20 mouse cellular contexts compared by ENCODE assay signal in the genomic region with DNA sequence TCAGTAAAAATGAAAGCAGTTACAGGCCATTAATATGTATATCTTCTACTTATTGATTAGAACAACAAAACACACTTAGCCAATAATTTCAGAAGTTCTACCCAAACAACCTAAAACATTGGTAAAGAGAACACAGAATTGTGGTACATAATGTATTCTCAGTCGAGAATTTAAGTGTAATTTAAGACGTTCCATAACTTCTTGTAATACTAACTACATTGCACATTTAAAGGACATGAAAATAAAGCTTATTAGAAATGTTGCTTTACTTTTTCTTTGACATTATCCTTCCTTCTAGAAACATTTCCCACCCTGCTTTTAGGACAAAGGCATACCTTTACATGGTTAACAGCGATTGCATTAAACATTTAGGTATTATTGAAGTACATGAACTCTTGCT. TPM values are rescaled to one million over a fixed set of nuclear protein-coding genes. Genes with fewer than 3 reads are reported as not detected.
DNase-seq lines count a peak whose midpoint lies in the region; ATAC-seq and TF ChIP-seq lines count a peak whose summit lies in the region.
"Had no signal": no experiment of that assay in that cellular context is flagged by ENCODE, and none has a peak within 500 bp of the region (broad histone marks: within the 10 kb centered on the region; RNA-seq: fewer than 3 reads in every experiment).

No protein-coding gene starts in this region.

- no peak overlapping the region for H3K4me2 ChIP-seq in embryonic facial prominence, embryonic 14.5 days (ENCODE audit: low read depth, low read length)
- H3K4me2 ChIP-seq in midbrain, embryonic 11.5 days = no peak overlapping the region
- H3K4me2 ChIP-seq in midbrain, embryonic 13.5 days (replicated peaks) = no peak overlapping the region
- peak overlapping the region; percentile 62 for H3K4me2 ChIP-seq in myocyte (ENCODE audit: low read depth)
- H3K4me2 ChIP-seq: lung, embryonic 15.5 days had no signal

- H3K9ac ChIP-seq in embryonic facial prominence, embryonic 14.5 days (ENCODE audit: low read depth, low read length) = no peak overlapping the region
- H3K9ac ChIP-seq in midbrain, embryonic 11.5 days (ENCODE audit: low read length) = no peak overlapping the region
- no peak overlapping the region for H3K9ac ChIP-seq in midbrain, embryonic 13.5 days (replicated peaks)
- H3K9ac ChIP-seq: liver, embryonic 14.5 days; lung, embryonic 15.5 days; neural tube, embryonic 12.5 days had no signal

- H3K27ac ChIP-seq in embryonic facial prominence, embryonic 14.5 days (replicated peaks; ENCODE audit: low read depth, low read length) = no peak overlapping the region
- no peak overlapping the region for H3K27ac ChIP-seq in embryonic facial prominence, embryonic 10.5 days (replicated peaks)
- no peak overlapping the region for H3K27ac ChIP-seq in midbrain, embryonic 11.5 days (ENCODE audit: low read depth, low read length)
- no peak overlapping the region for H3K27ac ChIP-seq in midbrain, embryonic 13.5 days
- H3K27ac ChIP-seq: heart, adult 2 months; layer of hippocampus, adult 2 months; liver, embryonic 14.5 days; lung, embryonic 15.5 days; macrophage; neural tube, embryonic 12.5 days had no signal

- no peak for ATAC-seq in embryonic facial prominence, embryonic 14.5 days (ENCODE audit: low read depth)
- no peak for ATAC-seq in midbrain, embryonic 11.5 days (ENCODE audit: low FRiP score)
- ATAC-seq in midbrain, embryonic 13.5 days = no peak
- ATAC-seq: hindbrain, embryonic 16.5 days; intestine, postnatal 0 days had no signal

- no peak for TF ChIP-seq POLR2A in brain, embryonic 14.5 days (IDR thresholded peaks at IDR 0.05; ENCODE audit: borderline replicate concordance, extremely low read depth, insufficient read depth, insufficient read length, poor library complexity, severe bottlenecking)
- TF ChIP-seq POLR2A in myocyte (IDR thresholded peaks at IDR 0.05; ENCODE audit: insufficient read length, low read depth) = no peak

- H3K36me3 ChIP-seq in embryonic facial prominence, embryonic 14.5 days (ENCODE audit: control insufficient read depth, insufficient read depth, low read length) = no peaks in the 10 kb centered on the region
- H3K36me3 ChIP-seq in embryonic facial prominence, embryonic 10.5 days (replicated peaks) = no peaks in the 10 kb centered on the region
- no peaks in the 10 kb centered on the region for H3K36me3 ChIP-seq in midbrain, embryonic 11.5 days (ENCODE audit: control insufficient read depth, insufficient read depth, low read length)
- no peaks in the 10 kb centered on the region for H3K36me3 ChIP-seq in midbrain, embryonic 13.5 days
- H3K36me3 ChIP-seq in myocyte (ENCODE audit: control insufficient read depth, insufficient read depth) = no peaks in the 10 kb centered on the region
- H3K36me3 ChIP-seq: lung, embryonic 15.5 days; neural tube, embryonic 12.5 days had no signal

- peaks cover 10% of the 10 kb centered on the region; the same call in 1 of the 2 replicates for H3K4me1 ChIP-seq in embryonic facial prominence, embryonic 14.5 days (ENCODE audit: control insufficient read depth, insufficient read depth, low read length)
- H3K4me1 ChIP-seq in embryonic facial prominence, embryonic 10.5 days = peaks cover 44% of the 10 kb centered on the region
- H3K4me1 ChIP-seq in midbrain, embryonic 11.5 days (ENCODE audit: control insufficient read depth, insufficient read depth, low read length) = peaks cover 10% of the 10 kb centered on the region
- peaks cover 33% of the 10 kb centered on the region for H3K4me1 ChIP-seq in midbrain, embryonic 13.5 days (replicated peaks)

- H3K4me3 ChIP-seq in embryonic facial prominence, embryonic 14.5 days (ENCODE audit: low read depth, low read length) = 0 out of 2 replicates have a peak overlapping the region, but pooled peaks have one; percentile 3
- no peak overlapping the region for H3K4me3 ChIP-seq in embryonic facial prominence, embryonic 10.5 days
- H3K4me3 ChIP-seq in midbrain, embryonic 11.5 days (ENCODE audit: low read depth, low read length) = no peak overlapping the region
- H3K4me3 ChIP-seq in midbrain, embryonic 13.5 days (replicated peaks) = no peak overlapping the region; the same call in 1 of the 2 replicates
- peak overlapping the region; percentile 93 for H3K4me3 ChIP-seq in myocyte
- H3K4me3 ChIP-seq: heart, adult 2 months; layer of hippocampus, adult 2 months; lung, embryonic 15.5 days; neural tube, embryonic 12.5 days had no signal

- no peak overlapping the region for H3ac ChIP-seq in myocyte (ENCODE audit: control insufficient read depth, insufficient read length)

- H3K9me3 ChIP-seq in embryonic facial prominence, embryonic 14.5 days (ENCODE audit: control insufficient read depth, low read length) = no peaks in the 10 kb centered on the region
- no peaks in the 10 kb centered on the region for H3K9me3 ChIP-seq in embryonic facial prominence, embryonic 10.5 days
- no peaks in the 10 kb centered on the region for H3K9me3 ChIP-seq in midbrain, embryonic 11.5 days (ENCODE audit: control insufficient read depth, low read length)
- H3K9me3 ChIP-seq in midbrain, embryonic 13.5 days = no peaks in the 10 kb centered on the region
- H3K9me3 ChIP-seq: lung, embryonic 15.5 days; neural tube, embryonic 12.5 days had no signal

- peaks cover 77% of the 10 kb centered on the region for H3K79me2 ChIP-seq in myocyte (ENCODE audit: control insufficient read depth, insufficient read depth)

- no peak for TF ChIP-seq CTCF in brain, embryonic 14.5 days (IDR thresholded peaks at IDR 0.05; ENCODE audit: borderline replicate concordance, extremely low read depth, insufficient read depth, insufficient read length)

- 18% methylated on average over 3 of the region's 3 CpGs for WGBS in embryonic facial prominence, embryonic 14.5 days
- WGBS in embryonic facial prominence, embryonic 10.5 days = 15% methylated on average over 3 of the region's 3 CpGs
- 12% methylated on average over 3 of the region's 3 CpGs for WGBS in midbrain, embryonic 11.5 days
- WGBS in midbrain, embryonic 13.5 days = 17% methylated on average over 3 of the region's 3 CpGs

- peaks cover 52% of the 10 kb centered on the region for H3K27me3 ChIP-seq in embryonic facial prominence, embryonic 14.5 days (replicated peaks; ENCODE audit: control insufficient read depth, insufficient read depth, low read length)
- H3K27me3 ChIP-seq in embryonic facial prominence, embryonic 10.5 days (replicated peaks; ENCODE audit: low read depth, poor library complexity, severe bottlenecking) = peaks cover 63% of the 10 kb centered on the region
- H3K27me3 ChIP-seq in midbrain, embryonic 11.5 days (ENCODE audit: control insufficient read depth, insufficient read depth, low read length) = peaks cover 49% of the 10 kb centered on the region
- peaks cover 43% of the 10 kb centered on the region for H3K27me3 ChIP-seq in midbrain, embryonic 13.5 days
- no peaks in the 10 kb centered on the region for H3K27me3 ChIP-seq in myocyte (ENCODE audit: control insufficient read depth, insufficient read depth, insufficient read length)

- DNase-seq in embryonic facial prominence, embryonic 14.5 days (ENCODE audit: low spot score) = no peak
- no peak for DNase-seq in embryonic facial prominence, embryonic 10.5 days (ENCODE audit: low spot score)
- peak; percentile 80 for DNase-seq in midbrain, embryonic 11.5 days (ENCODE audit: low spot score, missing footprints)
- peak; percentile 31 for DNase-seq in brain, embryonic 14.5 days (ENCODE audit: low read depth)
- no peak for DNase-seq in cerebellum, adult 9-10 months
- DNase-seq: gastrocnemius, postnatal 25 days; heart, adult 2 months; kidney, postnatal 14 days; thymus, postnatal 25 days had no signal

TF ChIP-seq in myocyte, 11 proteins besides CTCF, POLR2A, EP300 and RAD21:
- TF ChIP-seq USF1 (IDR thresholded peaks at IDR 0.05; ENCODE audit: low read depth) (no peak), SRF (IDR thresholded peaks at IDR 0.05; ENCODE audit: control insufficient read depth, insufficient read length, low read depth) (no peak), E2F4 (IDR thresholded peaks at IDR 0.05; ENCODE audit: insufficient read depth) (no peak), TCF3 (IDR thresholded peaks at IDR 0.05; ENCODE audit: insufficient read length, low read depth) (no peak), POLR2AphosphoS2 (IDR thresholded peaks at IDR 0.05; ENCODE audit: insufficient read length, low read depth) (no peak), REST (IDR thresholded peaks at IDR 0.05; ENCODE audit: insufficient read depth, insufficient read length) (no peak), TCF12 (IDR thresholded peaks at IDR 0.05; ENCODE audit: insufficient read depth, poor library complexity, severe bottlenecking) (no peak), CEBPB (IDR thresholded peaks at IDR 0.05; ENCODE audit: insufficient read depth, poor library complexity, severe bottlenecking) (no peak), MYOG (IDR thresholded peaks at IDR 0.05; ENCODE audit: control insufficient read depth in 1 of 3, insufficient read depth in 1 of 3, insufficient read length in 2 of 3, low read depth in 2 of 3) (no peak), MAX (IDR thresholded peaks at IDR 0.05; ENCODE audit: low read depth) (no peak), MYOD1 (IDR thresholded peaks at IDR 0.05; ENCODE audit: control insufficient read depth in 1 of 3, insufficient read length in 2 of 3, low read depth in 2 of 3) (no peak)

RNA-seq across cellular contexts. Expression of a gene that starts 1.9 kb away (rescaled TPM):
- 17.8 and 18.6 TPM in 2 replicates for polyA plus RNA-seq in embryonic facial prominence, embryonic 14.5 days (2014; fragmentation: Nextera tagmentation; extraction: Ambion mirVana)
- 8.5 and 10.8 TPM in 2 replicates for polyA plus RNA-seq in embryonic facial prominence, embryonic 10.5 days (2016; fragmentation: Nextera tagmentation; extraction: Ambion mirVana)
- 54.3 and 57.8 TPM in 2 replicates for polyA plus RNA-seq in midbrain, embryonic 11.5 days (2014; fragmentation: Nextera tagmentation; extraction: Ambion mirVana)
- polyA plus RNA-seq in midbrain, embryonic 13.5 days (2015; fragmentation: Nextera tagmentation; extraction: Ambion mirVana) = 90.2 and 104 TPM in 2 replicates
- 36.1 and 57.3 TPM in 2 replicates for polyA plus RNA-seq in brain, embryonic 14.5 days (2012; rRNA removed)
- 14.9 TPM for polyA plus RNA-seq in myocyte (2012; fragmentation: generic; extraction: Trizol)
- polyA plus RNA-seq: frontal cortex, adult 2 months; small intestine, adult 2 months had no signal

RNA-seq across cellular contexts. Expression of a gene that starts 2.3 kb away (rescaled TPM):
- 36.6 and 37.0 TPM in 2 replicates for polyA plus RNA-seq in embryonic facial prominence, embryonic 14.5 days (2014; fragmentation: Nextera tagmentation; extraction: Ambion mirVana)
- 42.0 and 45.0 TPM in 2 replicates for polyA plus RNA-seq in embryonic facial prominence, embryonic 10.5 days (2016; fragmentation: Nextera tagmentation; extraction: Ambion mirVana)
- polyA plus RNA-seq in midbrain, embryonic 11.5 days (2014; fragmentation: Nextera tagmentation; extraction: Ambion mirVana) = 59.6 and 61.7 TPM in 2 replicates
- polyA plus RNA-seq in midbrain, embryonic 13.5 days (2015; fragmentation: Nextera tagmentation; extraction: Ambion mirVana) = 44.6 and 49.5 TPM in 2 replicates
- 13.7 and 24.0 TPM in 2 replicates for polyA plus RNA-seq in brain, embryonic 14.5 days (2012; rRNA removed)
- 12.9 TPM for polyA plus RNA-seq in myocyte (2012; fragmentation: generic; extraction: Trizol)

Comparison
In these comparisons a context has a peak if more than half of its experiments do, and no peak if none do; other contexts are left out.
1. H3K4me3 ChIP-seq: peak in embryonic facial prominence, embryonic 14.5 days (single experiment) and myocyte (single experiment); none in embryonic facial prominence, embryonic 10.5 days (single experiment), midbrain, embryonic 11.5 days (single experiment) and midbrain, embryonic 13.5 days (single experiment).
2. DNase-seq: peak in midbrain, embryonic 11.5 days (single experiment) and brain, embryonic 14.5 days (single experiment); none in embryonic facial prominence, embryonic 14.5 days (single experiment), embryonic facial prominence, embryonic 10.5 days (single experiment) and cerebellum, adult 9-10 months (single experiment).